Mouse (Mus musculus) heart, postnatal 0 days (tissue): ENCODE measurements around the gene Cldn4.

Experiments
- CTCF ChIP-seq: IDR thresholded peaks from 2 replicates; pipeline ENCODE4 v1.5.1; 2016; ENCODE audit warnings: antibody characterized with exemption, control low read depth, low read depth
- EP300 ChIP-seq: IDR thresholded peaks from 2 replicates; pipeline ENCODE4 v1.6.1; 2016; ENCODE audit warnings: antibody characterized with exemption, low read depth

GRCm38 (mm10) chr5:134926726-134927125, 20.0 kb downstream of the Cldn4 start:
- TF ChIP-seq EP300: no peak
- TF ChIP-seq CTCF: no peak
